Mouse (Mus musculus) frontal cortex, postnatal 36 days (tissue): ENCODE measurements around the gene Poc1b.
"Not testable (repeated sequence)": the region's sequence is repeated elsewhere in the genome, so short reads cannot be mapped to it uniquely, and the experiment has no call there.

ENCODE experiments used
- DNase-seq, 2 experiments: peaks; one replicate each; pipeline ENCODE4 v3.0.0; 2022; ENCODE audit warnings: low spot score in 2 of 2

The Poc1b gene

DNA sequence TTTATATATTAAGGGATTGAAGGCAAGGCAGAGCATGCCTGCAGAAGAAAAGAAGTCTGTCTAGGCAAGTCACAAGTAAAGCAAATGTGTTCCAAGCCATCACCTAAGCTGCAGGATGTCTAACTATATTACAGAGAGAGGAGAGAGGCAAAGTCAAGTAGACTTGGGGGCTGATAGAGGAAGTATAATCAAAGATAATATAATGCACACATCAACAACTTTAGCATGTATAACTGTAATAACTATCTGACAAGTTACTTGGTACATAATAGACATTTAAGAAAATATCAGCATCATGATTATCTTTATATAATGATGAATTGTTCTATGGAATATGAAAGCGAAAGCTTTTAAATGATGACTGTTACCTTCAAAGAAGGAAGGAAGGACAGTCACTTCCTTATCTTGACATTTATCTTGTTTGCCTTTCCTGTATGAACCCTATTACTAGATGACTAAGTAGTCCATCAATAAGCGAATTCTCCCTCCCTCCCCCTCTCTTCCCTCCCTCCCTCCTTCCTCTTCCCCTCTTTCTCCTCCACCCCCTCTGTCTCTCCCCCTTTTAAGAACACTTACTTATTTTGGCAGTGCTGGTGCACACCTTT, 87.7 kb downstream of the Poc1b start:
- DNase-seq, result no peak

DNA sequence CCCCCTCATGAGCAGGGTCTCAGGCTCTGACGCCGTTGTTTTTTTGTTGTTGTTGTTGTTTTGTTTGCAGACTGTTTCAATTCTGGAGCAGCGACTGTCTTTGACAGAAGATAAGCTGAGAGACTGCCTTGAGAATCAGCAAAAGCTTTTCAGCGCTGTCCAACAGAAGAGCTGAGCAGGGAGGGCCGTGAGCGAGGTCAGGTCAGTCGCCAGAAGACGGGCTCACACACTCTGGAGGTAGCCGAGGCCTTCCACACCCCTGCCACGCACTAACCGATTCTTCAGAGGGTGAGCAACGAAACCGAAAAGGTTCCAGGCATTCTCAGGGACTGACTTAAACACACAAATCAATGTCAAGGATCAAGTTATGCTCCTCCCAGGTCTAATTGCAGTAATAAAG, 89.7 kb downstream of the Poc1b start:
- no peak for DNase-seq

GRCm38 (mm10) chr10:99197125-99197524, 90.3 kb downstream of the Poc1b start:
- no peak for DNase-seq

- no peak for DNase-seq
These were observed 90.9 kb downstream of the Poc1b start for GRCm38 (mm10) chr10:99197607-99198305.

- DNase-seq, result no peak
These were observed 92.1 kb downstream of the Poc1b start for GRCm38 (mm10) chr10:99198946-99199345.

DNA sequence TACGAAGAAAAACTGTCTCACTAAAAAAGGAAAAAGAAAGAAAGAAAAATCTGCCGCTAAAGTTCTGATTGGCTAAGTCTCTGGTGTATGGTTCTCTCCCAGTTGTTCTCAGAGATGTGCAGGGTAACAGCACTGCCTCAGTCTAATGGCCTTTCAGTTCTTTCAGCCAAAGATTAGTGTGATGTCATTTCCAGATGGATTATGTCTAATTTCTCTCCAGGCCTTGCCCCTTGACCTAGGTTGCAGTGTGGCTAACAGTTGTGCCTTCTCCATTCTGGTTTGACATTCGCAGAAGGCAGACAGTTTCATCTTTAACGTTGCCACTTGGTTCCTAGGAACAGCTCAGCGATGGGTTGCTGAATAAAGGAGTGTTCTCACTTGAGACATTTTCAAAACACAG, 94.1 kb downstream of the Poc1b start:
- DNase-seq, result no peak

GRCm38 (mm10) chr10:99201786-99202185, 95.0 kb downstream of the Poc1b start:
- peak in 1 of 2 experiments; percentile 11 for DNase-seq

- no peak for DNase-seq
These were observed 95.5 kb downstream of the Poc1b start for GRCm38 (mm10) chr10:99202363-99202762.

DNA sequence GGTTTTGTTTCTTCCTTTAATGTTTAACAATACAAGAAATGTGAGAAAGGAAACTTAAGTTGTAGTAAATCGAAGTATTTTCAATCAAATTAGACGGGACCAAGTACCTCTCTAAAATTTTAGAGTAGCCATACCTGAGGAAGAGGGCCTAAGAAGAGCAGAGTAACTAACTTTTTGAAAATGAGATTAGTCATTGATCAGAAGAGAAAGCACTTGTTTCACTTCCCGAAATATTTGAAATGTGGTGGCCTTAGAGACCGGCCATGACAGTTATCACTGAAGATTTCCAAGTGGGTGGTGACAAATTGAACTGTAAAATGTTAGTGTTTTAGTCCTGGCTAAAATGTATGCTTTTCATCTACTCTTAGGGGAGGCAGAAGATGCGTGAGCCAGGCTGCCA, 96.3 kb downstream of the Poc1b start:
- no peak for DNase-seq

- no peak for DNase-seq
These were observed 97.0 kb downstream of the Poc1b start for GRCm38 (mm10) chr10:99203577-99204487.

GRCm38 (mm10) chr10:99204553-99204952, 97.7 kb downstream of the Poc1b start:
- DNase-seq, result no peak

- DNase-seq, result no peak
These were observed 100.3 kb downstream of the Poc1b start for GRCm38 (mm10) chr10:99207121-99207520.

GRCm38 (mm10) chr10:99209146-99209800, 102.4 kb downstream of the Poc1b start:
- no peak for DNase-seq

DNA sequence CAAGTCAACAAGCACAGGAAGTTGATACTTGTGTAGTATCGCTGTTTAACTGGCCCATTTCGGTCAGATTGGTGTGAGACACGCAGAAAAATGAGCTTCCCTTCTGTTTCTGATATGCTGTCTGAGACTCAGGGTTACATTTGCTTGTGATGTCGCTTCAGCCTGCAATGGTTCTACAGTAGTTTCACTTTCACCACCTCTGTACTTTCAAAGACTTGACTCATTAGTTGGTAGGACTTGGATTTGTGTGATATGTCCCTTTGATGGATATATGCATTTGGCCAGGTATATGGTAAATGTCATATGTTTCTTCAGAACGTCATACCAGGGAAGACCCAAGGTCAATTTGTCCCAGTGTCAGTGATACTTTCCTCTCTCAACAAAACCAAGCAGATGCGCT, 104.2 kb downstream of the Poc1b start:
- DNase-seq, result no peak

GRCm38 (mm10) chr10:99211503-99212265, 104.8 kb downstream of the Poc1b start:
- no peak for DNase-seq

DNA sequence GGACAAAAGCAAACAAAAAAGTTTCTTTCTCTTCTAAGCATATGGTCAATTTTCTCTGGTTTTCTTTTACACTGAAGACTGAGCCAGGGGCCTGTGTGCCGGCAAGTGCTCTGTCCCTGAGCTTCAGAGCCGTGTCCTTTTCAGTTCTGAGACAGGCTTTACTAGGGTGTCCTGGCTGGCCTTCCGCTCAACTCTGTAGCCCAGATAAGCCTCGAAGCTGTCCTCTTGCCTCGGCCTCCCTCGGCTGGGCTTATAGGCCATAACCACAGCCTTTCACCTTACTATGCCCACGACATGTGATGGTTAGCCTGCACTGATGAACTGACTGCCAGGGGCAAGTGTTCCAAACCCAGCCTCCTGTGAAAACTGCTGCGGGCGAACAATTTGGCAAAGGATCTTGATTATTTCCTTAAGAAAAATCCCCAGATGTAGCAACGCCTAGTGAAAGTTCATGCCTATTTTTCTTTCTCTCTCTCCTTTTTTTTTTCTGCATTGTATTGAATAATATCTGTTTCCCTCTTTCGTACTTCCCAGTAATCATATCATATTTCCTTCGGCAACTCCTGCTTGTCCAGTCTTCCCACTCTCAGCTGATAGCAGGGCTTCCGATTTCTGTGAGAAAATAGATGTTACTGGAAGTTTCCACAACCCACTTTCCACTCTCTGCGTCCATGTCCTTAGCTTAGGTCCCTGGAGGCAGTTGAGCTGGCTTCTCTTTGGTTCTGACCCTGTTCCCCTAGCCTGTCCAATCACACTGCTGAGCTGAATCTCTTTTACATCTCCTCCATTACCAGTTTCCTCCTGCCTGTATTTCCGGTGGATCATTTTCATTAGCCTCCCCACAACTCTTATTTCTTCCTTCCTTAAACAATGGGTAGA, 107.8 kb downstream of the Poc1b start:
- DNase-seq, result no peak

DNA sequence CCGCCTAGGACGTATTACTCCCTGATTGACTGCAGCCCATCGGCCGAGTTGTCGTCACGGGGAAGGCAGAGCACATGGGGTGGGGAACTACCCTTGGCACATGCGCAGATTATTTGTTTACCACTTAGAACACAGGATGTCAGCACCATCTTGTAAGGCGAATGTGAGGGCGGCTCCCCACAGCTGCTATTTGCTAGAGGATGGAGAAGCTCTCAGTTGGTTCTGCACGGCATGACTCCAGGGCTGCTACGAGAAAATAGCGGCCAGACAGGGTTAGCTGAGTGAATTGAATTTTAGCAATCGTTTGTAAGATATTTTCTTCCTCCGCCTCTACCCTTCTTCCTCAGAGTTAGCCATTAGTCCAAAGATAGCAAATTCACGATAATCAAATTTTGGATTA, 109.7 kb downstream of the Poc1b start:
- not testable (repeated sequence) for DNase-seq

- DNase-seq, result no peak
These were observed 114.7 kb downstream of the Poc1b start for GRCm38 (mm10) chr10:99221540-99221939.

- DNase-seq, result peak; percentile 42 to 48
These were observed 115.9 kb downstream of the Poc1b start for GRCm38 (mm10) chr10:99222726-99223125.

GRCm38 (mm10) chr10:99224218-99224617, 117.4 kb downstream of the Poc1b start:
- DNase-seq, result no peak
